Mouse (Mus musculus) thymus, adult 18-20 months (tissue): ENCODE measurements around the gene Mad1l1.

Experiments used
- DNase-seq, 2 experiments: peaks; one replicate each; pipeline ENCODE4 v3.0.0; 2022; ENCODE audit warnings: mixed read lengths in 2 of 2

Gene Mad1l1

DNA sequence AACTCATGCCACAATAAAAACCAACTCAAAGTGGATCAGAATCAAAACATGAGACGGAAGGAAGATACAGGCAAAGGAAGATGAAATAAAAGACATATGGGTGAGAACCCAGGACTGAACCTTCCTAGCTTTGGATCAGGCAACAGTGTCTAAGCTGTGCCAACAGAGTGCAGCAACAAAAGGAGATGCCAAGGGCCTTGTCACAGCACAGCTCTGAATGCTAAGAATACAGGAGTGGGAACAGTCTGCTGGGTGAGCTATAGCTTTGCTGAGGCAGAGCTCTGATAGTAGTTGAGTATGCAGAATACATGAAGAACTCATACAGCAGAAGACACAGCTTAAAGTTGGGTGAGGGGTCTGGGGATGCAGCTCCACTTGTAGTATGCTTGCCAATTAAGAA, 196.7 kb downstream of the Mad1l1 start:
- DNase-seq: no peak

DNA sequence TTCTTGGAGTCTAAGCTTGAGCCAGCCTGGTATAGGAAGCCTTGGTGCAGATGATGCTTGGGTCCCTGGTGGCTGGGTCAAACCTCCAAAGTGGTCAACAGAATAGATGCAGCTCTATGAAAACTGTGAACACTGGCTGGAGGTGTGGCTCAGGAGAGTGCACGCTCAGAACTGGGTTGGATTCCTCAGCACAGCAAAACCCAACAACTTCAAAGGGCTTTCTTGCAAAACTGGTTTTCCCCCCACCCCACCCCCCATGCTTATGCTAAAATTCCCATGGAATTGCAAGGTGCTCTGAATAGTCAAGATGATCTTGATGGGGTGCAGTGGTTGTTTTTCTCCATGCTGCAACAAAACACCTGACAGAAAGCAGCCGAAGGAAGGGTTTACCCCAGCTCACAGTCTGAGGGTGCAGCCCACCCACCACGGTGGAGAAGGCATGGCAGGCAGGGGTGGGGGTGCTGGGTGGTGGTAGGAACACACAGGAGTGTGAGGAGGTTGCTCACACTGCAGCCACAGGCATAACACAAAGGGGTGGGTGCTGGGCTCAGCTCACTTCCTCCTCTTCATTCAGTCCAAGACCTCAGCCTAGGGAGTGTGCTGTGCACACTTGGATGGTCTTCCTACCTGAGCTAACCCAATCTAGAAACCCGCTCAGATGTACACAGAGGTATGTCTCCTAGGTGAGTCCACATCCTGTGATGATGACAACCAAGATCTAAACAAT, 197.5 kb downstream of the Mad1l1 start:
- DNase-seq: no peak

- no peak for DNase-seq
Measured at GRCm38 (mm10) chr5:140123194-140123593, 198.2 kb downstream of the Mad1l1 start.

- no peak for DNase-seq
Measured at GRCm38 (mm10) chr5:140121966-140122365, 199.4 kb downstream of the Mad1l1 start.

DNA sequence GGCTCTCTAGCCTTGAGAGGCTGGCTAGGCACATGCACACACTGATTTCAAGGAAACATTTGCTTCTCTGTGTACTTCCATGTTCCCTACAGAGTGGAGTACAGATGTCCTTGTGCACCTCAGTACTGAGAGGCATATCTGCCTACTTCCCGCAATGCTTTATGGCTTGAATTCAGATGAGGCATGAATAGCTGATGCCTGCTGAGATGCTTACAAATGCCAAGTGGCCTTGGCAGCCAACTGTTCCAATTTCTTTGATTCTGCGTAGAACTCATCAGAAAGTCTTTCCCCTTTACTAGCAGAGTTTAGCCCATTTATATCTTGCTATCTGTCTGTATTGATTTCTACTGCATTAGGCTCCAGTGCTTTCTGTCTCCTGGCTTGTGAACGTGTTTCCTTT, 202.4 kb downstream of the Mad1l1 start:
- DNase-seq: no peak

DNA sequence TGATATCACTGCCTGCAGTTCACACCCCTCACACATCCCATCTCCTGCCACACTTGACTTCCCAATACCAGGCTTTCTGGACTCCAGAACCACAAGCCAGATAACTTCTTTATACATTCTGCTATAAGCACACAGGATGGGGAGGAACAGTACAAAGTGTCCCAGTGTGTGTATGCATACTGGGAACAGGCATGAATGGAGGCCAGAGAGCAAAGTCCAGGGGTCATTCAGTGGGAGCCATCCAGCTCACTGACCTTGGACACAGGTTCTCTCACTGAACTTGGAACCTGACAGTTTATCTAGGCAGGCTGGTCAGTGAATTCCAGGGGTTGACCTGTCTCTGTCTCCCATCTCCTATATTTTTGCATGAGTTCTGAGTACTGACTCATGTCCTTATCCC, 203.4 kb downstream of the Mad1l1 start:
- no peak for DNase-seq

GRCm38 (mm10) chr5:140115434-140116271, 205.7 kb downstream of the Mad1l1 start:
- DNase-seq: no peak

DNA sequence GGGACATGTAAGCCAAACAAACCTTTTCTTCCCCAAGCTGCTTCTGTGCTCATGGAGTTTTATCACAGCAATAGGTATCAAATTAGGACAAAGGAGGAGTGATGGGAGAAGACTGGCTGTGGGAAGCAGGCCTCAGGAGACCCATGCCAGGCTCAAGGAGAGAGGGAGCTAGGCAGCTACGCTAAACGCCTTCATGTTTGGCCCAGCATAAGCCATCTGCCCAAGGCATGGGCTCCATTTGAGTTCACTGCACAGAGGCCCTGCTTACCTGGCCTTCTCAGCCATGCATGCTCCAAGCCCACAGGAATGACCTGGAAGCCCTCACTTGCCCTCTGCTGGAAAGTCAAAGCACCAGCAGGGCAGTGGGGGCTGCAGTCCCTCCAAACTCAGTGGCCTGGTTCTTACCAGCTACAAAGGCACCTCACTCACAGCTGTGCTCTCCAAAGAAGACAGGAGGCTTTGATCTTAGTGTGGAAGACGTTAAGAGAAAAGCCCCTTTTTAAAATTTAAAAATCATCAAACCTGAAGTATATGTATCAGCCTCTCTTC, 206.8 kb downstream of the Mad1l1 start:
- peak; percentile 13 to 35 for DNase-seq

GRCm38 (mm10) chr5:140113281-140113680, 208.1 kb downstream of the Mad1l1 start:
- no peak for DNase-seq

- no peak for DNase-seq
Measured at GRCm38 (mm10) chr5:140110024-140110423, 211.3 kb downstream of the Mad1l1 start.

- no peak for DNase-seq
Measured at GRCm38 (mm10) chr5:140107907-140108306, 213.4 kb downstream of the Mad1l1 start.

DNA sequence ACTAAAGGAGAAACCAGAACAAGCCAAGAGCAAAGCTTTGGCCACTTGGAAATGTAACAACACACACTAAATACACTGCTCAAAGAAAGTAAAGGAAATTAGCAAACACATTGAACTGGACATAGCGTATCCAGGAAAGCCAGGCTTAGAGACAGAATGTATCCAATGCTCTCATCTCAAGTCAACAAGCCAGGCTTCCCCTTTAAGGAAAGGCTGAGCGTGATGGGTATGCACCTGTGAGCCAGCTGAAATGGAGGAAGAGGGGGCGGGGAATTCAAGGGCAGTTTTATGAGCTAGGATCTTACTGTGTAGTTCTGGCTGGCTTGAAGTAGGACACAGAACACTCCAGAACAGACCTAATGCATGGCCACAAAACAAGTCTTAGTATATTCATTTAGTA, 215.3 kb downstream of the Mad1l1 start:
- DNase-seq: no peak

GRCm38 (mm10) chr5:140104891-140105290, 216.5 kb downstream of the Mad1l1 start:
- DNase-seq: no peak

DNA sequence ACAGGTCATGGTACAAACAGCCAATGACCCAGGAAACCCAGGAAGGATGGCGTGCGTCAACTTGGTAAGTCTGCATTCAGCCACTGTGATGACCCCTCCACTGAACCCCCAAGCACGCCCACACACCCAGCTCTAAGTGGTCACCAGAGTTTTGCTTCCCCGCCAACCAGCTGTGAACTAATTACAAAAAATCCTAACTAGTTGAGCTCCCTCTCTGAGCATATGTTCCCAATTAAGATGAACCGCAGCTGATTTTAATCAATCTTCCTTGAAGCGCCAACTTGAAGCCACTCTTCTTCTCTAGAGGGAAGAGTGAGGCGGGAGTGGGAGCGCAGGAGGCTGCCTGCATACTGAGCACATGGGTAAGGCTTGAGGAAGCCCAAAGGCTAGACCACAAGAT, 218.6 kb downstream of the Mad1l1 start:
- DNase-seq: no peak

DNA sequence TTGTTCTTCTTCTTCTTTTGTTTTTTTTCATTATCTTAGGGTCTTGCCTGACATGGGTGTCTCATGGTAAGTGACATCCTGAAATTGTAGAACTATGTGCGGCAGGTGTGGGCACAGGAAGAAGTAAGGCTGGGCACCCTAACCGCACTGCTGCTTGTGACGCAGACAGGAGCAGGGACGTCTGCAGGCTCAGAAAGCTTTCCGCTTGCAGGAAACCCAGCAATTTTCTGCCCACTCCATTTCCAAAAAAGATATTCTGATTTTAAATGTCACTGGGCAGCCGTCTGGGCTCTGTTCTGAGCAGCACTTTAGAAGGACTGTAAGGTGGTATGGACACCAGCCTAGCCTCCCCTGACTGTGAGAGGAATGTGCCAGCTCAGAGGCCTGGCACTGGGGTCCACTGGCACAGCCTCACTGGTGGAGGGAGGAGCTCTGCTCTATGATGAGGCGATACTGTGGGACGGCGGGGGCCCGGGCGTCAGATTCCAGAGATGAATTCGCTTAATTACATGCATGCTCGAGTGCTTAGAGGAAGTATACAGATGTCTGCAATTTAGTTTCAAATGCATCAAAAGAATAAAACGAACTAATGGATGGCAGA, 219.8 kb downstream of the Mad1l1 start:
- DNase-seq: no peak

DNA sequence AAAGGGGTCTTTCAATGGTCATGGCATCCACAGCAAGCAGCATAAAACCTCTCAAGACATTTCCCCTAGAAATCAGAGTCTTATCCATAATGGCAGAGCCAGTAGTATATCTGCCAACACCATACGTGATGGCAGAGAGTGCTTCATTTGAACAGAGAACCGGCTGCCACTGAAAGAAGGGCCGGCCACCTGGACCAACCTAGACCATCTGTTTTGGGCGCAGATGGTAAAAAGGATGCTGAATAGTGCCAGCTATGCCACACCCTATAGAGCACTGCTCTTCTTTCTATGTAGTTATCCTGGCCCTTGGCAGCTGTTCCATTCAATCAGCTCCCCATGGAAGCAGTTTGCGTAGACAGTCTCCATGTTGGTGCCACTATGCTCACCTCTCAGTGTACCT, 222.6 kb downstream of the Mad1l1 start:
- no peak for DNase-seq

GRCm38 (mm10) chr5:140095203-140095602, 226.1 kb downstream of the Mad1l1 start:
- no peak for DNase-seq

GRCm38 (mm10) chr5:140093489-140093888, 227.9 kb downstream of the Mad1l1 start:
- no peak for DNase-seq

GRCm38 (mm10) chr5:140091601-140092000, 229.8 kb downstream of the Mad1l1 start:
- no peak for DNase-seq

DNA sequence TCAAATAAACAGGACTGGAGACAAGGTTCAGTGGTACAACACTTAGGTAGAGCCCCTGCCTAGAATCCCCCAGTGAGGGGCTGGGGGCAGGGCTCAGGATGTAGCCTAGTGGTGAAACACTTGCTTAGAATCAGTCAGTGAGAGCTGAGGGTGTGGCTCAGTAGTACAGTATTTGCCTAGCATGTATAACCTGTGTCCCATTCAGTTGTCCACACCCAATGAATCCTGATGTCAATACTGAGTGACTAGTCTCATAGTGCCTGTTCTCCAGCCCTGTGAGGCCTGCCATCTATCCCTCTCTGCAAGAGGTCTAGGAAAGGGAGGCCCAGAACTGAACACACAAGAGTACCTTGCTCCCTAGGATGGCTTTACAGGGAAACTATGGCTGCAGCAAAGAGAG, 232.1 kb downstream of the Mad1l1 start:
- no peak for DNase-seq

DNA sequence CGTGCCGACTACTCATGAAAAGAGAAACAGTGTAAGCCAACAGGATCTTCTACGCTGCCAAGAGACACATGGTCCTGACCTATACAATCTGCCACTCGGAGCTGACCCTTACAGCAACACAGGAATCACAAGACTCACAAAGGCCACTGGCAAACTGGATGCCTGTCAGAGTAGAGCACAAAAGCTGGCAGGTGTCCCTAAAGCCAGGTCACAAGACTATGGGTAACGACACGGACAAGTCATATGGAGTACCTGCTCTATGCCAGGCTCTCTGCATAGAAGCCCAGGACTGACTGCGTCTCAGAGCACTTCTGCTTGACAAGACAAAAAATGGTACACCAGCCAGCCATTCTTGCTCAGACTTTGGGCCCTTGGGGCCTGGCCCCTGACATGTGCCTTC, 234.1 kb downstream of the Mad1l1 start:
- no peak for DNase-seq

GRCm38 (mm10) chr5:140084341-140084740, 237.0 kb downstream of the Mad1l1 start:
- no peak for DNase-seq

DNA sequence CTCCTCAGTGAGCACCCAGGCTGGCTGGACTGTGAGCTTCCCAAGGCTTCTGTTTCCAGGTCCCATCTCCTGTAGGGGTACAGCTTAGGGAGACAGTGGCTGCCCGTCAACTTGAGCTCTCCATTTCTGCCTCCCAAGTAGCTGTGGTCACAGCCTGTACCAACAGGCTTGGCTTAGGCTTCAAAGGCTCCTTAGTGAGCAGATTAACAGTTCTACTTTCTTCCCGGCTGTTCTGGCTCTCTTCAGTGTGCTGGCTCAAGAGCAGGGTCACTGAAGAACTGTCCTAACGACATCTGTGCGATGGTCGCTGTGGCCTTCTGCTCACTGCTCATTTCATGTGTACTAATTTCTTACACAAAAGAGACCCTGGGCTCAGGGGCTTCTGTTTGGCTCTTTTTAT, 237.4 kb downstream of the Mad1l1 start:
- DNase-seq: no peak
